Mouse (Mus musculus) neural tube, embryonic 12.5 days (tissue): ENCODE results near the gene Samm50. TPM values are rescaled to one million over a fixed set of nuclear protein-coding genes. Genes with fewer than 3 reads are reported as not detected.

Experiments
- ATAC-seq: fragments of 200-750 bp; cut with Nextera tagmentation; 2 replicates; pipeline ENCODE4 v1.8.0; 2017; ENCODE audit warnings: low read depth, mild to moderate bottlenecking, moderate TSS enrichment, moderate library complexity; ENCODE audit not compliant: low FRiP score
- H3K27ac ChIP-seq: fragments of 300-500 bp; sonication (generic); 2 replicates; pipeline ENCODE4 v1.5.1; 2016
- H3K27me3 ChIP-seq: fragments of 300-500 bp; sonication (generic); replicated peaks from 2 replicates; pipeline ENCODE4 v1.6.1; 2016; ENCODE audit warnings: mild to moderate bottlenecking
- H3K36me3 ChIP-seq: fragments of 300-500 bp; sonication (generic); 2 replicates; pipeline ENCODE4 v1.6.1; 2016; ENCODE audit warnings: mild to moderate bottlenecking
- H3K4me1 ChIP-seq: fragments of 300-500 bp; sonication (generic); 2 replicates; pipeline ENCODE4 v1.6.1; 2016
- H3K4me2 ChIP-seq: fragments of 300-500 bp; sonication (generic); replicated peaks from 2 replicates; pipeline ENCODE4 v1.6.1; 2016; ENCODE audit warnings: mild to moderate bottlenecking
- H3K4me3 ChIP-seq: fragments of 300-500 bp; sonication (generic); 2 replicates; pipeline ENCODE4 v1.5.1; 2016
- H3K9ac ChIP-seq: fragments of 300-500 bp; sonication (generic); 2 replicates; pipeline ENCODE4 v1.6.1; 2016; ENCODE audit warnings: mild to moderate bottlenecking
- H3K9me3 ChIP-seq: fragments of 300-500 bp; sonication (generic); 2 replicates; pipeline ENCODE4 v1.6.1; 2016; ENCODE audit warnings: mild to moderate bottlenecking
- WGBS: fragments of 180-500 bp; shearing (Covaris S2); methylation state at CpG from one replicate; pipeline ENCODE4 v1.1.7; 2016; 5-methylcytosine and 5-hydroxymethylcytosine counted together
- polyA plus RNA-seq: library from polyadenylated mRNA; unstranded; fragments of >200 nt; fragmentation: Nextera tagmentation; extraction: Ambion mirVana; gene quantifications from 2 replicates; pipeline ENCODE4 v1.2.1, GENCODE M21; 2016

Gene Samm50
- polyA plus RNA-seq, 1 experiment from 2014 or later = 91.7 TPM

DNA sequence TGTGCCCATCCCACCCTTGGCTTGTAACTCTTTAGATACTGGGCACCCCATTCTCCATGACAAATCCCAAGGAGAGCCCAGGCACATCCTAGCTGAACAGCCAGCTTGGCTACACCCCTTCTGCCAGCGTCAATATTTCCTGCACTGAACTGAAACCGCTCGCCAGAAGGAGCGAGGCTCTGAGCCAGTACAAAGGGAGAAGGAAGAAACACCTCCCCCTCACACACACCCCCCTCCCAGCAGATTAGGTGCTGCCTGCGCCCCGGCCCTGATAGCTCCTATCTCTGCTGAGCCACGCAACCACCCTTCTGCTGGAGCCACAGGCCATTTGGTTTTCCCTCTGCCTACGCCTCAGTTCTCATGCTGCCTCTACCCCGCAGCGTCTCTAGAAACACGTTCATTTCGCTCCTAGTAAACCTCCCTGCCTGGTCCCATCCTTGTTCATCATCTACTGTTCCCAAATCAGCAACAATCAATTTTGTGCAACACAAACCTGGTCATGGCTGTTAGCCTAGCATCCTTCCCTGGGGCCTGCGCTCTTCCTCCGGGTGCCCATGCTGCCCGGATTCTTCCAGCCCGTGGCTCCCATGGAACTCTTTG lies 39.2 kb downstream of the Samm50 start:
- Histone ChIP-seq H3K4me1 (peaks cover 38% of the 10 kb centered on the region), H3K27me3 (0 out of 2 replicates have a peak, but pooled peaks cover 4% of the 10 kb centered on the region), H3K4me2 (peak overlapping the region; percentile 90), H3K36me3 (no peaks in the 10 kb centered on the region), H3K27ac (0 out of 2 replicates have a peak overlapping the region, but pooled peaks have one; percentile 37), H3K9me3 (no peaks in the 10 kb centered on the region), H3K4me3 (peak overlapping the region; percentile 45), H3K9ac (peak overlapping the region; percentile 62)
- ATAC-seq = 0 out of 2 replicates have a peak, but pooled peaks have one; percentile 6
- WGBS = 2% methylated on average over 16 of the region's 16 CpGs

DNA sequence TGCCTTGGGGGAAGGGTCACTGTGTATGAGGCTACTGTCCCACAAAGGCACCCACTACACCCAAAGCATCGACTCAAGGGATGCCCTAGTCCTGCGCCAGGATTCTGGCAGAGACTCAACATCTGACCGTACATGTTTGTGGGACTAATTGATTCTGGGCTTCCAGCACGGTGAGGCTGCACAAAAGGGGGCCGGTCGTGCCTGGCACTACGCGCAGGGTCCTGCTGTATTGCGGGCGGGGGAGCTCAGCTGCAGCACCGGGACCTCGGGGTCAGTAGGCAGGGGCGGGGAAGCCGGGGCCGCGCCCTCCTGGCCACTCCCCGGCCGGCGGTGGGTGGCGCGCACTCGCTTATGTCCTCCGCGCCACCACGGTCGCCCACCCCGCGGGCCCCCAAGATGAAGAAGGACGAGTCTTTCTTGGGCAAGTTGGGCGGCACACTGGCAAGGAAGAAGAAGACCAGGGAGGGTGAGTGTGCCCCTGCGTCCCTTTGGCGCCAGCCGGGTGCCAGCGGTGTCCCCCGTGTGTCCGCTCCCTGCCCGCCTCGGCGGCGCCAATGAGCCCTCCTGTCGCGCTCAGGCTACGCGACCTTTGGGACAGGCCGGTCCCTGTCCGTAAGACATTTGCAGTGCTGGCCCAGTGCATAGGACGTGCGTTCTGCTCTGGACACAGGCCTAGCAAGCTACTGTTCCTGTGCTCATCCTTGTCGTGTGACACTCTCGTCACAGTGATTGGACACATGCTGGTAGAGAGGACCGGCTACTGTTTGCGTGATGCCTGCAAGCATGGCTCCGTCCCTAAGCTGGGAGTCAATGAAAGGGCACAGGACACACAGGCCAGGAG lies 39.9 kb downstream of the Samm50 start, which contains the start of gene Parvb:
Gene Parvb (plus strand): TSS at position 323 of the 841 bp plus-strand sequence.
- Histone ChIP-seq H3K4me1 (peaks cover 31% of the 10 kb centered on the region), H3K27ac (0 out of 2 replicates have a peak within 1 kb of the TSS, but pooled peaks have one; percentile 37), H3K36me3 (no peaks in the 10 kb centered on the region), H3K4me3 (peak within 1 kb of the TSS; percentile 45), H3K27me3 (0 out of 2 replicates have a peak, but pooled peaks cover 5% of the 10 kb centered on the region), H3K4me2 (peak within 1 kb of the TSS; percentile 90), H3K9ac (peak within 1 kb of the TSS; percentile 62), H3K9me3 (no peaks in the 10 kb centered on the region)
- WGBS = under 1% methylated on average over 53 of the region's 53 CpGs
- ATAC-seq = peak; percentile 42

DNA sequence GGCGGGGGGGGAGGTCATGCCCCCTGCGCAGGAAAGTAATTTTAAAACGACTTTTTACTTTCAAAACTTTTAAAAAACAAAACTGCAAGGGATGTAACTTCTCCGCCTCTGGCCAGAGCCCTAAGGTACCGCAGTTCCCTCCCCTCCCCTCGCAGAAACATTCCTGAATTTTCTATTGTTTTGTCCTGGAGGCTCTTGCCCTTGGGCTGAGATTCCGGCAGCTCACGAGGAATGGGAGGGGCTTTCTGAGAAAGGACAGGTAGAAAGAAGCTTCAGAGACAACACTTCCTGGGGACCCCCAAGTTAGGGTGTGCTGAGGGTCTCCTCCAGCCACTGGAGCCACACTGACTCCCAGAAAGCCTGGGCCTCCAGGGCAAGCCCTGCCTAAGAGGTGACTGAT lies 40.6 kb downstream of the Samm50 start:
- Histone ChIP-seq H3K4me1 (peaks cover 25% of the 10 kb centered on the region), H3K9ac (0 out of 2 replicates have a peak overlapping the region, but pooled peaks have one; percentile 62), H3K9me3 (no peaks in the 10 kb centered on the region), H3K36me3 (no peaks in the 10 kb centered on the region), H3K27me3 (peaks cover 11% of the 10 kb centered on the region; the same call in 1 of the 2 replicates), H3K27ac (no peak overlapping the region), H3K4me2 (peak overlapping the region; percentile 90), H3K4me3 (peak overlapping the region; percentile 45)
- no peak for ATAC-seq
- 10% methylated on average over 8 of the region's 8 CpGs for WGBS

DNA sequence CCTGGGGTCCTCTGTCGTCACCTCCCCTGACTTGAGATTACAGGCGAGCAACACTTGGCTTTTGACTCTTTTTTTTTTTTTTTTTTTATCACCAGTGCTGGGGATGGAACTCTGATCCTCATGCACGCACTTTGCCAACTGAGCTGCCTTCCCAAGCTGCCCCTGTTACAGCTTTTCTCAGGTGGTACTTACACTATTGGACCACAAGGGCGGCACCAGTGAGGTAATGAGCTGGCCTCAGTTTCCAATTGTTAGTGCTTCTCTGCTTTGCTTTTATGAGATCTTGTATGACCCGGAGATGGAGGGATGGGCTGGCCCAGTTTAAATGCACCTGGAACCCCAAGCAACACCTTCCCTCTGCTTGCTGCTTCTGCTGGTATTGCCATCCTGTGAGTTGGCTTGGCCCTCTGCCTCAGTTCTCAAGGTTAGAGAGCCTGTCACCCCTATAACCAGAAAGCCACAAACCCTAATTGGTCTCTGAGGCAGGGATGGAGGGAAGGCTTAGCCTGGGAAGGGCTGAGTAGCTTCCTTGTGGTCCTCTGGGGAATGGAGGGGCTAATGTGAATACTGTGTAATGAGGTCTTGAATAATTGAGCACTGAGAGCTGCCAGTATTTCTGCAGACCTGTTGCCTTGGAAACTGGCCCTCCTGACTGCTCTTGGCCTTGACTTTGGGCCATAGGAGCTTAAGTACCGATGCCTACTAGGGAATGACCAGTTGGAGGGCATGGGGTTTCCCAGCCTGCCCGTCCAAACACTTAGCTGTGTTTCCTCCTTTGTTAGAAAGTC lies 42.9 kb downstream of the Samm50 start:
- no peak for ATAC-seq
- no peak overlapping the region for H3K9ac ChIP-seq
- peaks cover 45% of the 10 kb centered on the region for H3K4me1 ChIP-seq
- H3K4me2 ChIP-seq = no peak overlapping the region
- no peak overlapping the region for H3K4me3 ChIP-seq
- H3K36me3 ChIP-seq = no peaks in the 10 kb centered on the region
- WGBS = 86% methylated on average over 7 of the region's 7 CpGs
- peaks cover 9% of the 10 kb centered on the region; the same call in 1 of the 2 replicates for H3K27me3 ChIP-seq
- no peak overlapping the region for H3K27ac ChIP-seq
- no peaks in the 10 kb centered on the region for H3K9me3 ChIP-seq

DNA sequence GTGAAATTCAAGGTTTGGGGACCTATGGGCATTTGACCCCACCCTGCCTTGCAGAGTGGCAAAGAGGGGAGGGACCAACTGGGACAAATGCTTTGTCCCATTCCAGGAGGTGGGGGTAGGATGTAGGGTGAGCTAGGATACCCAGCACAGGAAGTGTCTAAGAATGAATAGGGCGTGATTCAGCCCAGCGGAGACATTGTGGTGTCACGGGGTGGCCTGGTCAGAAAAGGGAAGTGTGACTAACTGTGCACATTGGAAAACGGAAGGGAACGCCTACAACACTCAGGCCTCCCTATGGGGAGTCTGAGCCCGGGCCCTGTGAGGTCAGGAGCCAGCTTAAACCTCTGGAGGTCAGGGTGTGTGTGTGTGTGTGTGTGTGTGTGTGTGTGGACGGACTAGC lies 43.6 kb downstream of the Samm50 start:
- H3K4me1 ChIP-seq = peaks cover 44% of the 10 kb centered on the region
- ATAC-seq = no peak

DNA sequence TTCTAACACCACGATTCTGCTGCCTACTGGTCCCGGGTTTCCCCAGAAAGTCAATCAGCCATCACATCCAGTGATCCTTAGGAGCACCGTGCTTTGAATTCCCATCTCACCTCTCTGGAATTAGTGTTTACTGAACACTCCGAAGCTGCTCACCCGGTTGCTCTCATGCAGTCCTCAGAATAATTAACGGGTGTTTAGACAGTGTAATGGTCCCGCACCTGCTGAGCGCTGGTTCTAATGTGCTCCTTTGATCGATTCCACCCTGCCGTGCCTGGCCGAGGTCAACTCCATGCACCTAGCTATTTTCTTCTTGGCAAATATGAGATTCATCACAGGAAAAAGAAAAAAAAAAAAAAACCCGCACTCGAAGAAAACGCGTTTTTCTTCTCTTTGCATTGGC lies 46.5 kb downstream of the Samm50 start:
- Histone ChIP-seq H3K27ac (no peak overlapping the region), H3K27me3 (peaks cover 9% of the 10 kb centered on the region; the same call in 1 of the 2 replicates), H3K36me3 (no peaks in the 10 kb centered on the region), H3K9me3 (no peaks in the 10 kb centered on the region), H3K4me3 (no peak overlapping the region), H3K4me2 (peak overlapping the region; percentile 43; the same call in 1 of the 2 replicates), H3K9ac (no peak overlapping the region), H3K4me1 (peaks cover 24% of the 10 kb centered on the region)
- no peak for ATAC-seq
- WGBS = 20% methylated on average over 15 of the region's 15 CpGs

More for the DNA sequence above, 43.6 kb downstream of the Samm50 start:
- Histone ChIP-seq H3K4me2 (no peak overlapping the region), H3K36me3 (no peaks in the 10 kb centered on the region), H3K27me3 (peaks cover 9% of the 10 kb centered on the region; the same call in 1 of the 2 replicates), H3K9me3 (no peaks in the 10 kb centered on the region), H3K27ac (no peak overlapping the region), H3K9ac (no peak overlapping the region), H3K4me3 (no peak overlapping the region)
- 48% methylated on average over 7 of the region's 7 CpGs for WGBS

DNA sequence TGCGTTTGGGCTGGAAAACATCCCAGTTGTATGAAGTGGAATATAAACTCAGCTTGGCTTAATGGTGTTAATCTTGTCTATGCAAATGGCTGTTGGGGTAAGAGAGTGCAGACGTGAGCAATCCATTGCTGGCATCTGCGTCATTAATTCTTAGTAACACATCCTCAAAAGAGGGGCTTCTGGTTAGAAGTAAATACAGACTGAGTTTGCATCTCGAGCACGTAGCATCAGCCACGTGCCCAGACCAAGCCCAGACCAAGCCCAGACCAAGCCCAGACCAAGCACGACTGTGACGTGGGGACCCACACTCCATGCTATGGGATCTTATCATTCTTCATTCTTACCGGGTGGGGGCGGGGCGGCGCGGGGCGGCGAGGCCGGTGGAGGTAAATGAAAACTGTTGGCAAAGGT lies 47.0 kb downstream of the Samm50 start:
- no peak overlapping the region for H3K9ac ChIP-seq
- no peaks in the 10 kb centered on the region for H3K36me3 ChIP-seq
- ATAC-seq = 0 out of 2 replicates have a peak, but pooled peaks have one; percentile 48
- H3K9me3 ChIP-seq = no peaks in the 10 kb centered on the region
- peaks cover 24% of the 10 kb centered on the region for H3K4me1 ChIP-seq
- 22% methylated on average over 16 of the region's 16 CpGs for WGBS
- H3K4me3 ChIP-seq = no peak overlapping the region
- H3K27me3 ChIP-seq = peaks cover 9% of the 10 kb centered on the region; the same call in 1 of the 2 replicates
- peak overlapping the region; percentile 43 for H3K4me2 ChIP-seq
- H3K27ac ChIP-seq = no peak overlapping the region

DNA sequence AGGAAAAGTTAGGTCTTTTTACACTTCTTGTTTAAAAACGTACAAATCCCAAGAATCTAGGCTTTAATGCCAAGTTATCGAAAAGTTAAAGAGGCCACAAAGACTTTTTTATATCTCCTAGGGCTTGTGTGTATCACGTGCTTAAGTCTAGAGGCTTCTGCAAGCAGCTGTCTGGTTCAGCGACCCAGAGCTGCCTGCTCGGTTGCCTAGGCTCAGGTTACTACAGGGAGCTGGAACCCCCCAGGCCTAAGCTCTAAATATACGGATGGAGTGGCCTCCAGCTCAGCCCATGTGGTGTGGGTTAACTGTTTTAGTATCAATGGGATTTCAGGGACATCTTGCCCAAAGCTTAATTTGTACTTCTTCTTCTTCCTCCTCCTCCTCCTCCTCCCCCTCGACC lies 49.5 kb downstream of the Samm50 start:
- Histone ChIP-seq H3K4me3 (no peak overlapping the region), H3K9me3 (no peaks in the 10 kb centered on the region), H3K27ac (no peak overlapping the region), H3K36me3 (no peaks in the 10 kb centered on the region), H3K4me2 (no peak overlapping the region), H3K4me1 (peaks cover 24% of the 10 kb centered on the region), H3K9ac (no peak overlapping the region), H3K27me3 (peaks cover 9% of the 10 kb centered on the region; the same call in 1 of the 2 replicates)
- ATAC-seq = no peak
- WGBS = 58% methylated on average over 7 of the region's 7 CpGs

DNA sequence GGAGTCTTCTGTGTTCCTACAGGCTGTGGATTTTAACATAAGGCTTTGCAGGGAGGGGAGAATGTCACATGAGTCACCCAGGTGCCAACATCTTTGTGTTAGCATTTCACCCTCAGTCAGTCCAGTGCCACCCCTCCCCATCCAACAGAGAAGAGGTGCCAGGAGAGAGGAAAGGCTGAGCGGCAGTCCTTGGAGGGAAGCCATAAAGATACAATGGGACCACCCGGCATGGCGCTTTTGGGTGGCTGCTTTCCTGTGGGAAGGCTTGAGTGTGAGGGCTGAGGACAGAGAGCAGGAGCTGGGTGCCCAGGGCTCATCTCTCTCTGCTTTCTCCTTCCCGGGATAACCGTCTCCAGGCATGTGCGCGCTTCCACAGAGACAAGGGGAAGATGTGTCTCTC lies 53.1 kb downstream of the Samm50 start:
- no peak overlapping the region for H3K27ac ChIP-seq
- H3K9ac ChIP-seq = no peak overlapping the region
- no peaks in the 10 kb centered on the region for H3K36me3 ChIP-seq
- WGBS = 75% methylated on average over 7 of the region's 7 CpGs
- H3K27me3 ChIP-seq = no peaks in the 10 kb centered on the region
- H3K4me3 ChIP-seq = no peak overlapping the region
- ATAC-seq = no peak
- no peaks in the 10 kb centered on the region for H3K4me1 ChIP-seq
- H3K9me3 ChIP-seq = 0 out of 2 replicates have a peak, but pooled peaks cover 8% of the 10 kb centered on the region
- H3K4me2 ChIP-seq = no peak overlapping the region

DNA sequence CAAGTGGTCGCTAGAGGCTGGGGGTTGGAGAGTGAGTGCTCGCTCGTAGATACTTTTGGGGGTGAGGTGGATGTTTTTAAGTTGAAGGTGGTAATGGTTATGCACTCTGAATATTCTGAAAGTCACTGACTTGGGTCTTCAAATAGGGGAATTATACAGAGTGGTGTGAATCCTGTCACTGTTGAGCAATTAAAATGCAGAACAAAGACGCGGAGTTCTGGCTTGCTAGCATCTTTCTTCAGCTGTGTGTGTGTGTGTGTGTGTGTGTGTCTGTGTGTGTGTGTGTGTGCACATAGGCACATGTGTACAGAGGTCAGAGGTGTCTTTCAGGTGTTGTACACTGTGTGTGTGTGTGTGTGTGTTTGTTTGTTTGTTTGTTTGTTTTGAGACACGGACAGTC lies 54.2 kb downstream of the Samm50 start:
- Histone ChIP-seq H3K4me1 (peaks cover 5% of the 10 kb centered on the region), H3K27me3 (no peaks in the 10 kb centered on the region), H3K36me3 (no peaks in the 10 kb centered on the region), H3K9ac (no peak overlapping the region), H3K27ac (no peak overlapping the region), H3K9me3 (0 out of 2 replicates have a peak, but pooled peaks cover 8% of the 10 kb centered on the region), H3K4me2 (no peak overlapping the region), H3K4me3 (no peak overlapping the region)
- no peak for ATAC-seq
- WGBS = 89% methylated on average over 6 of the region's 6 CpGs

DNA sequence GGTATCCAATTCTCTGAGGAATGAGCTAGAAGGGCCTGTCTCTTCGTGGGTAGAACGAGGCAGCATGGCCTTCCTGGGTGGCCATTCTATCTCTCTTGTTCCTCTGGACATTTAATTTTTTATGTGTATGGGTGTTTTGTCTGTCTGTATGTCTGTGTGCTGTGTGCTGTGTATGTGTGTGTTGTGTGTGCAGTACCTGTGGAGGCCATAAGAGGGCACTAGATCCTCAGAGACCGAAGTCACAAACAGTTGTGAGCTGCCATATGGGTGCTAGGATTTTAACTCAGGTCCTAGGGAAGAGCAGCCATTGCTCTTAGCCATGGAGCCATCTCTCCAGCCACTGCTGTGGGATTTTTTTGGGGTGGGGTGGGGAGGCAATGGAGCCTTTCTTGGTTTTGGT lies 55.3 kb downstream of the Samm50 start:
- Histone ChIP-seq H3K4me2 (no peak overlapping the region), H3K27ac (no peak overlapping the region), H3K4me3 (no peak overlapping the region), H3K27me3 (no peaks in the 10 kb centered on the region), H3K9me3 (0 out of 2 replicates have a peak, but pooled peaks cover 8% of the 10 kb centered on the region), H3K9ac (no peak overlapping the region), H3K4me1 (peaks cover 9% of the 10 kb centered on the region), H3K36me3 (no peaks in the 10 kb centered on the region)
- WGBS = 93% methylated on average over 3 of the region's 3 CpGs
- ATAC-seq = no peak
